Mouse (Mus musculus): ENCODE results near the gene Lbhd2.

Gene Lbhd2

GRCm38 (mm10) chr12:111404880-111405279 is 1.7 kb upstream of the Lbhd2 start:
- DNase-seq (ENCODE audit: low read depth, low spot score), result no peak

GRCm38 (mm10) chr12:111409583-111409982 is 3.0 kb downstream of the Lbhd2 start:
- no peak for DNase-seq (ENCODE audit: low read depth, low spot score)

DNA sequence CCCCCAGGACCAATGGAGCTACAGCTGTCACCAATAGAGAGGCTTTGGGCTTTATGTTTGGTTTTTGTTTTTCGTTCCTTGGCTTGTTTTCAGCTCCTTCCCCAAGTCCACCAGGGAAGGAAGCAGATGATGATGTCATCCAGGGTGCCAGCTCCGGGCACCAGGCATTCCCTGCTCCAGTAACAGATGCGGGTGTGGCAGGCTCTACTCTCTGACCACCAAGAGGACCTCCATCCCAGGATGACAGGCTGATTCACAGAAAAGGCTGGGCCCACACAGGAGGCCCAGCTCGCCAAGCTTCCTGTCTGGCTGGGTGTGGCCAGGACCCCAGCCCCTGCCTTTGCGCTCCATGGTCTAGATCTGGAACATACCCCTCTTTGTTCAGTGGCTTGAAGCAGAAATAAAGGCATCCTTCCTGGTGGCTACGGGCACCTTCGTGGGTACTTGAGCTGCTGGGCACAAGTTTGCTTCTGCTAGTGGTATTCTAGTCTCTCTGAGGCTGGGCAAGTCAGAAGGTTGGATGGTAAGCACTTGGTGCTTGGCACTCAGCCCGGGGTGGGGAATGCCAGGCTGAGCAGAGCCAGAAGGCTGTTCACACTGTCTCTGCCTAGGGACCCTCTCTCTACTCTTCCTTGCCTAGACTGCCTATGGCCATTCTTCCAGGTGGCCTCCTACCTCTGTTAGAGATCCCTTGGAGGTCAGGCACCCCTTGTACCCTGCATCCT is 5.2 kb downstream of the Lbhd2 start:
- peak; percentile 70 for DNase-seq (ENCODE audit: low read depth, low spot score)

- DNase-seq (ENCODE audit: low read depth, low spot score), result peak; percentile 62
Observed at GRCm38 (mm10) chr12:111412581-111413284, 6.1 kb downstream of the Lbhd2 start.

DNA sequence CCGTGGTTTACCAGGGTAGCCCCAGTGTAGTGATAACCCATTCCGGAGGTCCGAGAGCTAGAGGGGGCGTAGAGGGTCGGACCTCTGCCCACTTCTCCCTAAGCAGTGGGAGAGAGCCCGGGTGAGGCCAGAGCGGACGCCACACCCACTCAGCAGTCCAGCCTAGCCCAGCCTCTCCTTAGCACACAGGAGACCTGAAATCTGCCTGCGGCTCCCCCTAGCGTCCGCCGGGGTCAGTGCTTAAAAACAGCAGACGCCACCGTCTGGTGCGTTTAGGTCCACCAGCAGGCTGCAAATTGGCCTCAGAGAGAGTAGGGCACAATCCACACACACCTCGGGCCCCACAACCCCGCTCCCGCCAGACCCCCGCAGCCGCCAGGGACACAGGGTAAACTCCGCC is 6.7 kb downstream of the Lbhd2 start:
- DNase-seq (ENCODE audit: low read depth, low spot score), result peak; percentile 95

GRCm38 (mm10) chr12:111416921-111417779 is 10.5 kb downstream of the Lbhd2 start, which contains the start of gene Exoc3l4:
Gene Exoc3l4, plus strand, starts transcription at chr12:111417017.
- DNase-seq (ENCODE audit: low read depth, low spot score), result no peak

DNA sequence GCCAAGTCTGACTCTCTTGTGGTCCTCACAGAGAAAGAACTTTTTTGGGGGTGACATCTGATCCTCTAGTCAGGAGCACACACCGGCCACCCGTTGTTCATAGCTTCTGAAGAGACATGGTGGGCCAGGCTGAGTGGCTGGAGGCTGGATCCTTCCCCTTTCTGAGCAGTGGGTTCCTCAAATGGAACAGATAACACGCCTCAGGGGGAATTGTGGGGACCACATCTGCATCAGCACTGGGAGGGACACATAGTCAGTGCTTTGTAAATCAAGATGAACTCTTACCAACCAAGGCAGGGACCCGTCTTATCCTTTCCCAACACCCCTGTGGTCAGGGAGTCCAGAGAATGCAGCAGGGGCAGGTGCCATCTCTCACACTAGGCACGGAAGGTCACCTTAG is 13.3 kb downstream of the Lbhd2 start:
- no peak for DNase-seq (ENCODE audit: low read depth, low spot score)

DNA sequence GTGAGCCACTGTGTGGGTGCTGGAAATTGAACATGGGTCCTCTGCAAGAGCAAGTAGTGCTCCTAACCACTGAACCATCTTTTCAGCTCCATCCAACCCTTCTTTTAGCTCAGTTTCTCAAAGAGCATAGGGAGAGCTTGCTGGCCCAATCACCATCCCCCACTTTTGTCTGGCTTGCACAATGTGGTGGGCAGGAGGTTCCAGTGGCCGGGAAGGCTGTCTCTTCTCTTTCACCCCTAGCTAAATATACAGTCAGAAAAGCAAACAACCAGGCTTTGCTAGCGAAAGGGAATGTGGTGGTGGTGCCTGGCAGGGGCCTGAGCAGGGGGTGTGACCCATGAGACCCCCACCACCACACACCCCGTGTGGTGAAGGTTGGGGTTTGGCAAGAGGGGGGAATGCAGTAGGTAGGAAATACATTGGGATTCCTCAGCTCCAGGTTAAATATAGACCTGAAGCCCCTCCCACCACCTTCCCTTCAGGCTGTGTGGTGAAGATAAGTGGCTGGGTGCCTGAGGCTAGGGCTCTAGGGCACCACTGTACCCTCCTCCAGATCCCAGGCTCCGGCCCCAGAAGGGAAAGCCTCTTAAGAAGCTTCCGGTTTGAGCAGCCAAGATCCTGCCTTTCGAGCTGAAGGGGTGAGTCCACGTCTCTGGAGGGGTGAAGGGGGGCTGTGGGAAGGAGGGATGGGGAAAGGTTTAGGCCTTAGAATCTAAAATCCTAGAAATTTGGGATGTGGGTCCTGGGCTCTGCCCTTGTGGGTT is 14.5 kb downstream of the Lbhd2 start:
- DNase-seq (ENCODE audit: low read depth, low spot score), result peak; percentile 58

GRCm38 (mm10) chr12:111422852-111423251 is 16.2 kb downstream of the Lbhd2 start:
- DNase-seq (ENCODE audit: low read depth, low spot score), result no peak

- DNase-seq (ENCODE audit: low read depth, low spot score), result no peak
Observed at GRCm38 (mm10) chr12:111423570-111424129, 17.0 kb downstream of the Lbhd2 start.

DNA sequence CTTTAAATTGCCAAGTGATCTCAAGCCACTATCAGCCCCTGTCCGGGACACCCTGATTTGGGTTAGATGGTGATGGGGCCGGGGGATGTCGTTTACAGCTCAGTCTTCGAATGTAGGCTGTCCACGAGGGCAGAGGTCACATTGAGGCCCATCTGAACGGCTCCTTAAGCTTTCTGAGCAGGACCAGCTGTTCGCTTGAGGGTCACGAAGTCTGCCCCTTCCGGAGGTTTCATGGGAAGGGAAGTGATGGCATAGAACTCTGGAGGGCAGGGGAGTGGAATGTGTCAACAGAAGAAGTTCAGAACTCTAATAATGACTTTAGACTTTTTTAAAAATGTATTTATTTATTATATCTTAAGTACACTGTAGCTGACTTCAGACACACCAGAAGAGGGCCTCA is 17.9 kb downstream of the Lbhd2 start:
- DNase-seq (ENCODE audit: low read depth, low spot score), result no peak

- peak; percentile 94 for DNase-seq (ENCODE audit: low read depth, low spot score)
Observed at GRCm38 (mm10) chr12:111425258-111425657, 18.6 kb downstream of the Lbhd2 start.

GRCm38 (mm10) chr12:111425789-111426460 is 19.3 kb downstream of the Lbhd2 start:
- DNase-seq (ENCODE audit: low read depth, low spot score), result peak; percentile 91

DNA sequence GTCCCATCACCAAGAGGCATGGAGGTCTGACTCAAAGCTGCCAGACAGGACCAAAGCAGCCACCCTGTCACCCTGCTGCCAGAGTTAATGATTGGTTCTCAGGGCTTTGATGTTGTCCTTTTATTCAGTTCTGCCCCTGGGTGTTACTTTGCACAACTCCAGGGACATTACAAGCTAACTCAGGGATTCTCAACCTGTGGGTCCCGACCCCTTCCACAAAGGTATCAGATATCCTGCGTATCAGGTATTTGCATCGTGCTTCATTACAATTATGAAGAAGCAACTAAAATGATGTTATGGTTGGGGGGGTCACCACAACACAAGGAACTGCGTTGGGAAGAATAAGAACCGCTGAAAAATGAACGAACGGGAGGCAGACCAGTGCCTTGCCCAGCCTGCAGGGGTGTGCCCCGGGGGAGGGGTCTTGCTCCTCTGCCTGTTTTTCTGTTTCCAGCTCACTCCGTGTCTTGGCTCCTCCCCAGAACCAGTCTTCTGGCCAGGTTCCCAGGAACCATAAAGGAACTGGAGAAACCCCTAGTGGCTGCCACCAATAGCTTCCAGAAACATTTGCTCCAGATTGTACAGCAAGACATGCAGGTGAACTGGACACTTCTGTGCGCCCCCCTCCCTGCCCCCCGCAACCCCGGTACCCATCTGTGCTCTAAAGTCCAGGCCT is 21.0 kb downstream of the Lbhd2 start:
- peak; percentile 74 for DNase-seq (ENCODE audit: low read depth, low spot score)

DNA sequence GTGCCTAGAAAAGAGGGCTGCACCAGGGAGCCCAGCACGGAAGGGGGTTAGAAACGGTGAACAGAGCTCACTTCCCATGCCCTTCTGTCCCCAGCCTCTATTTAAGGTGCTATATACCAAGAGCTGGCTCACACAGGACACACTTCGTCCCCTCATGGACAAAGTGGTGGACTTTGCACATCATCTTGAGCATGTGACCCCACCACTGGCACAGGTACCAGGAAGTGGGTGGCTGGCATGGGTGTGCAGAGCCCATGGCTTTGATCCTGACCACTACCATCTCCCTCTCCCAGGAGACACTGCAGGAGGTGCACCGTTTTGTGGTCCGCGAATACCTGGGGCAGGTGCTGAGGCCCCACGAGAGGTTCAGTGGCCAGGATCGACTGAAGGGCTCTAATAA is 21.8 kb downstream of the Lbhd2 start:
- DNase-seq (ENCODE audit: low read depth, low spot score), result no peak

- DNase-seq (ENCODE audit: low read depth, low spot score), result peak; percentile 80
Observed at GRCm38 (mm10) chr12:111428961-111429911, 22.6 kb downstream of the Lbhd2 start.

GRCm38 (mm10) chr12:111430049-111430867 is 23.6 kb downstream of the Lbhd2 start:
- peak; percentile 86 for DNase-seq (ENCODE audit: low read depth, low spot score)

All from 3T3-L1 (cell line).